Mouse (Mus musculus) adrenal gland (tissue): ENCODE measurements around the gene Nrxn3.

ENCODE experiments used
- intact Hi-C: fragments of 180-260 bp; cut with DNase I; formaldehyde crosslinking; loops from one replicate; pipeline ENCODE4 v1.15.1; 2025
- long read RNA-seq, 2 experiments: library from polyadenylated mRNA; unstranded; transcript quantifications; one replicate each; pipeline ENCODE4 v2.0.0; 2020; ENCODE audit warnings: borderline replicate concordance in 1 of 2; ENCODE audit not compliant: insufficient replicate concordance in 1 of 2

The Nrxn3 gene
- long read RNA-seq, experiment 1: 0 reads
- long read RNA-seq, experiment 2: 0 reads

GRCm38 (mm10) chr12:88722691-88723070 is at the start of gene Nrxn3:
Gene Nrxn3, plus strand, starts transcription at chr12:88722876.
- intact Hi-C loops: no loop called here

- intact Hi-C loops: loop anchor here (10.0 kb wide), 2 partner anchors 300 to 400 kb away; no protein-coding TSS in a partner anchor
These were observed 18.4 kb upstream of the Nrxn3 start for GRCm38 (mm10) chr12:88704159-88704846.

GRCm38 (mm10) chr12:88705959-88706358 is 16.7 kb upstream of the Nrxn3 start:
- intact Hi-C loops: loop anchor here (10.0 kb wide), 2 partner anchors 301 to 399 kb away; no protein-coding TSS in a partner anchor

GRCm38 (mm10) chr12:88707786-88708185 is 14.9 kb upstream of the Nrxn3 start:
- intact Hi-C loops: loop anchor here (10.0 kb wide), 2 partner anchors 303 to 397 kb away; no protein-coding TSS in a partner anchor

GRCm38 (mm10) chr12:88709223-88709622 is 13.5 kb upstream of the Nrxn3 start:
- intact Hi-C loops: loop anchor here (10.0 kb wide), 2 partner anchors 304 to 396 kb away; no protein-coding TSS in a partner anchor

GRCm38 (mm10) chr12:88713456-88713855 is 9.2 kb upstream of the Nrxn3 start:
- intact Hi-C loops: no loop called here

- intact Hi-C loops: no loop called here
These were observed 515 bp upstream of the Nrxn3 start for GRCm38 (mm10) chr12:88722031-88722690.

- intact Hi-C loops: no loop called here
These were observed 3.6 kb downstream of the Nrxn3 start for GRCm38 (mm10) chr12:88726316-88726715.

GRCm38 (mm10) chr12:88726755-88727154 is 4.1 kb downstream of the Nrxn3 start:
- intact Hi-C loops: no loop called here

GRCm38 (mm10) chr12:88730720-88731119 is 8.0 kb downstream of the Nrxn3 start:
- intact Hi-C loops: no loop called here

- intact Hi-C loops: no loop called here
These were observed 12.4 kb downstream of the Nrxn3 start for GRCm38 (mm10) chr12:88735045-88735444.

- intact Hi-C loops: no loop called here
These were observed 14.4 kb downstream of the Nrxn3 start for GRCm38 (mm10) chr12:88737081-88737480.

- intact Hi-C loops: no loop called here
These were observed 15.9 kb downstream of the Nrxn3 start for GRCm38 (mm10) chr12:88738616-88739015.

- intact Hi-C loops: no loop called here
These were observed 24.1 kb downstream of the Nrxn3 start for GRCm38 (mm10) chr12:88746788-88747187.

- intact Hi-C loops: no loop called here
These were observed 42.1 kb downstream of the Nrxn3 start for GRCm38 (mm10) chr12:88764791-88765190.

- intact Hi-C loops: no loop called here
These were observed 52.0 kb downstream of the Nrxn3 start for GRCm38 (mm10) chr12:88774666-88775065.

GRCm38 (mm10) chr12:88778036-88778435 is 55.4 kb downstream of the Nrxn3 start:
- intact Hi-C loops: no loop called here

GRCm38 (mm10) chr12:88784199-88785147 is 61.8 kb downstream of the Nrxn3 start:
- intact Hi-C loops: no loop called here

- intact Hi-C loops: no loop called here
These were observed 70.6 kb downstream of the Nrxn3 start for GRCm38 (mm10) chr12:88793314-88793713.

- intact Hi-C loops: no loop called here
These were observed 78.4 kb downstream of the Nrxn3 start for GRCm38 (mm10) chr12:88800990-88801655.

- intact Hi-C loops: no loop called here
These were observed 79.0 kb downstream of the Nrxn3 start for GRCm38 (mm10) chr12:88801656-88802007.
